Mouse (Mus musculus) cerebellum, adult 2 months (tissue): Measurements from ENCODE around the gene Snx10. TPM values are rescaled to one million over a fixed set of nuclear protein-coding genes. Genes with fewer than 3 reads are reported as not detected.

ENCODE experiments used
- DNase-seq, 2 experiments: peaks; one replicate each; pipeline ENCODE4 v3.0.0; 2021
- H3K27ac ChIP-seq: fragments of 200-500 bp; 2 replicates; pipeline ENCODE4 v1.5.1; 2012; ENCODE audit warnings: low read length, control low read depth, inconsistent platforms; ENCODE audit not compliant: insufficient read depth
- H3K27me3 ChIP-seq: fragments of 200-500 bp; 2 replicates; pipeline ENCODE4 v1.6.1; 2012; ENCODE audit warnings: inconsistent platforms, mild to moderate bottlenecking, low read length, moderate library complexity; ENCODE audit not compliant: control insufficient read depth, insufficient read depth
- H3K4me1 ChIP-seq: fragments of 200-500 bp; 2 replicates; pipeline ENCODE4 v1.6.1; 2011; ENCODE audit warnings: low read length; ENCODE audit not compliant: control insufficient read depth, insufficient read depth
- H3K4me3 ChIP-seq: fragments of 200-500 bp; replicated peaks from 2 replicates; pipeline ENCODE3; 2011; ENCODE audit warnings: mild to moderate bottlenecking, low read depth, low read length, control low read depth; ENCODE audit not compliant: insufficient read depth
- CTCF ChIP-seq: fragments of 200-500 bp; IDR thresholded peaks from 2 replicates; pipeline ENCODE4 v1.5.1; 2011; ENCODE audit warnings: low read depth, mild to moderate bottlenecking, control low read depth, low read length, moderate library complexity, borderline replicate concordance; ENCODE audit not compliant: insufficient read depth
- POLR2A ChIP-seq: fragments of 200-500 bp; IDR thresholded peaks from 2 replicates; pipeline ENCODE4 v1.6.1; 2011; ENCODE audit warnings: low read length, control low read depth, borderline replicate concordance; ENCODE audit not compliant: insufficient read depth
- whole genome bisulfite sequencing: fragments of 180-500 bp; shearing (Covaris S2); methylation state at CpG from one replicate; pipeline ENCODE4 v1.1.7; 2018; 5-methylcytosine and 5-hydroxymethylcytosine counted together
- polyA plus RNA-seq: library from polyadenylated mRNA; depleted of rRNA; stranded (reverse); fragments of >200 nt; gene quantifications from 2 replicates; pipeline ENCODE4 v1.2.3, GENCODE M21; 2012

Snx10 gene
- polyA plus RNA-seq, 1 experiment: 45.7 TPM

GRCm38 (mm10) chr6:51489787-51490186, 33.9 kb upstream of the Snx10 start:
- Histone ChIP-seq H3K4me3 (no peak overlapping the region), H3K27ac (no peak overlapping the region), H3K4me1 (no peaks in the 10 kb centered on the region), H3K27me3 (no peaks in the 10 kb centered on the region)
- 8% methylated on average over 2 of the region's 2 CpGs for WGBS
- TF ChIP-seq CTCF (no peak), POLR2A (no peak)
- DNase-seq: peak; percentile 76 to 91

GRCm38 (mm10) chr6:51497321-51498111, 26.2 kb upstream of the Snx10 start:
- no peak for TF ChIP-seq CTCF
- WGBS: 77% methylated on average over 8 of the region's 8 CpGs
- no peak for DNase-seq

GRCm38 (mm10) chr6:51505671-51506070, 18.0 kb upstream of the Snx10 start:
- no peak overlapping the region for H3K4me3 ChIP-seq
- no peaks in the 10 kb centered on the region for H3K4me1 ChIP-seq
- TF ChIP-seq CTCF: no peak
- TF ChIP-seq POLR2A: no peak
- WGBS: 72% methylated on average over 1 of the region's 1 CpGs
- H3K27ac ChIP-seq: no peak overlapping the region
- no peak for DNase-seq
- H3K27me3 ChIP-seq: no peaks in the 10 kb centered on the region

More at GRCm38 (mm10) chr6:51497321-51498111, 26.2 kb upstream of the Snx10 start:
- H3K4me3 ChIP-seq: no peak overlapping the region
- no peaks in the 10 kb centered on the region for H3K27me3 ChIP-seq
- H3K27ac ChIP-seq: no peak overlapping the region
- H3K4me1 ChIP-seq: no peaks in the 10 kb centered on the region

- Histone ChIP-seq H3K27ac (no peak overlapping the region), H3K27me3 (no peaks in the 10 kb centered on the region), H3K4me1 (no peaks in the 10 kb centered on the region), H3K4me3 (no peak overlapping the region)
- 82% methylated on average over 2 of the region's 2 CpGs for WGBS
- DNase-seq: no peak
- no peak for TF ChIP-seq POLR2A
- no peak for TF ChIP-seq CTCF
Measured at GRCm38 (mm10) chr6:51507556-51507955, 16.1 kb upstream of the Snx10 start.

- WGBS: 26% methylated on average over 18 of the region's 18 CpGs
- Histone ChIP-seq H3K27ac (no peak overlapping the region), H3K27me3 (no peaks in the 10 kb centered on the region), H3K4me1 (no peaks in the 10 kb centered on the region), H3K4me3 (peak overlapping the region; percentile 54)
- TF ChIP-seq CTCF (peak; percentile 89), POLR2A (peak; percentile 46; the same call in 1 of the 2 replicates)
- peak; percentile 74 to 75 for DNase-seq
Measured at GRCm38 (mm10) chr6:51508750-51509648, 14.7 kb upstream of the Snx10 start.

GRCm38 (mm10) chr6:51510094-51510493, 13.6 kb upstream of the Snx10 start:
- WGBS: 36% methylated on average over 5 of the region's 5 CpGs
- Histone ChIP-seq H3K27me3 (no peaks in the 10 kb centered on the region), H3K4me3 (no peak overlapping the region), H3K27ac (no peak overlapping the region), H3K4me1 (no peaks in the 10 kb centered on the region)
- TF ChIP-seq POLR2A (no peak), CTCF (peak; percentile 16; the same call in 1 of the 2 replicates)
- no peak for DNase-seq

- no peak for DNase-seq
- TF ChIP-seq POLR2A (no peak), CTCF (no peak)
- Histone ChIP-seq H3K4me1 (no peaks in the 10 kb centered on the region), H3K27ac (no peak overlapping the region), H3K4me3 (no peak overlapping the region), H3K27me3 (no peaks in the 10 kb centered on the region)
- 74% methylated on average over 1 of the region's 1 CpGs for WGBS
Measured at GRCm38 (mm10) chr6:51510946-51511345, 12.8 kb upstream of the Snx10 start.
